Mouse (Mus musculus): ENCODE measurements at regions not wholly inside any gene's neighbourhood (a gene's known extent, or its start where the extent isn't known, plus 50 kb on each side); places are given as distances from the start of the nearest gene placed in this dataset.

- no peak overlapping the region for H3K4me3 ChIP-seq (ENCODE audit: inconsistent target)
- WGBS (ENCODE audit: missing documents) = 80% methylated on average over 4 of the region's 4 CpGs
Observed at GRCm38 (mm10) chr2:160062148-160062937, 271.6 kb downstream of the Gm826 start.

DNA sequence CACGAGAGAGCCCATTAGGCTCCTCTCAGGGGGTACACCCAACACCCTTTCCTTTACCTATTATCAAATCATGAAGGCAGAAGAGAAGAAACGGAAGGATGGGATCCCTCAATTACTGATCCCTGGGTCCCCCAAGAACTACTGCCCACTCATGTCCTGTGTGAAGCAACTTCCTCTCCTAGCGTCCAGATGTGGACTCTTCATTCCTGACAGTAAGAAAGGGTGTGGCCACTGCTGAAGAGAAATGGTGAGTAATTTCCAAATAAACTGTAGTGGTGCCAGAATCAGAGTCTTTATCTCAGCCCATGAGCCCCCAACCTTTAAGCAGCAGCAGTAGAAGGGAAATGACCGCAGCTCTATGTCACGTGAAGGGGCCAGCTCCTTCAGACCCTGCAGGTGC lies 273.9 kb downstream of the Gm826 start:
- Histone ChIP-seq H3K4me3 (ENCODE audit: inconsistent target) (no peak overlapping the region), H3K79me2 (ENCODE audit: inconsistent target) (no peaks in the 10 kb centered on the region), H3K27ac (no peak overlapping the region), H3K36me3 (ENCODE audit: inconsistent target) (no peaks in the 10 kb centered on the region)
- 59% methylated on average over 5 of the region's 5 CpGs for WGBS (ENCODE audit: missing documents)

More at GRCm38 (mm10) chr2:160062148-160062937, 271.6 kb downstream of the Gm826 start:
- H3K79me2 ChIP-seq (ENCODE audit: inconsistent target) = no peaks in the 10 kb centered on the region
- no peak overlapping the region for H3K27ac ChIP-seq
- H3K36me3 ChIP-seq (ENCODE audit: inconsistent target) = no peaks in the 10 kb centered on the region

- 68% methylated on average over 6 of the region's 6 CpGs for WGBS (ENCODE audit: missing documents)
- Histone ChIP-seq H3K4me3 (ENCODE audit: inconsistent target) (no peak overlapping the region), H3K27ac (no peak overlapping the region), H3K36me3 (ENCODE audit: inconsistent target) (no peaks in the 10 kb centered on the region), H3K79me2 (ENCODE audit: inconsistent target) (no peaks in the 10 kb centered on the region)
Observed at GRCm38 (mm10) chr2:160057211-160057610, 276.8 kb downstream of the Gm826 start.

GRCm38 (mm10) chr2:160054411-160054810 lies 279.6 kb downstream of the Gm826 start:
- no peak overlapping the region for H3K27ac ChIP-seq
- WGBS (ENCODE audit: missing documents) = 92% methylated on average over 14 of the region's 14 CpGs
- no peaks in the 10 kb centered on the region for H3K36me3 ChIP-seq (ENCODE audit: inconsistent target)
- H3K79me2 ChIP-seq (ENCODE audit: inconsistent target) = no peaks in the 10 kb centered on the region
- no peak overlapping the region for H3K4me3 ChIP-seq (ENCODE audit: inconsistent target)

DNA sequence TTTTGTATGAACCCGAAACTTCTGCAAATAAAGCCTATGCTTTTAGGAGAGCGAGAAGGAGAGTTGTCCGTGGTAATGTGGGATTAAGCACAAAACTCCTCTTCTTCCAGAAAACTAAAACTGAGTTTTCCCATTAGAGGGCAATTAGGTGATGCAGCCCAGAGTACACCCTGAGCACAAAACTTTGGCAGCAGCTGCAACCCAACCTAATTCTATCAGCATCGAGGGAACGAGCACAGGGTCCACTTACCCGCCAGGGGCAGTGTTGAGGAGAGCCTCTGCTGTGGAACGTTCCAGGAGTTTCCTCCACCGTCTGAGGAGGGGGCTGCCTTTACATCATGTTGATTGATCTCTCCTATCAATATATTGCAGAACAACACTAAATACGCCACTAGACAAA lies 285.7 kb downstream of the Gm826 start:
- H3K79me2 ChIP-seq (ENCODE audit: inconsistent target) = no peaks in the 10 kb centered on the region
- 89% methylated on average over 9 of the region's 9 CpGs for WGBS (ENCODE audit: missing documents)
- H3K27ac ChIP-seq = no peak overlapping the region
- H3K4me3 ChIP-seq (ENCODE audit: inconsistent target) = no peak overlapping the region
- H3K36me3 ChIP-seq (ENCODE audit: inconsistent target) = no peaks in the 10 kb centered on the region

- H3K4me3 ChIP-seq (ENCODE audit: inconsistent target) = no peak overlapping the region
- 28% methylated on average over 7 of the region's 7 CpGs for WGBS (ENCODE audit: missing documents)
Observed at GRCm38 (mm10) chr2:160046881-160047543, 286.9 kb downstream of the Gm826 start.

DNA sequence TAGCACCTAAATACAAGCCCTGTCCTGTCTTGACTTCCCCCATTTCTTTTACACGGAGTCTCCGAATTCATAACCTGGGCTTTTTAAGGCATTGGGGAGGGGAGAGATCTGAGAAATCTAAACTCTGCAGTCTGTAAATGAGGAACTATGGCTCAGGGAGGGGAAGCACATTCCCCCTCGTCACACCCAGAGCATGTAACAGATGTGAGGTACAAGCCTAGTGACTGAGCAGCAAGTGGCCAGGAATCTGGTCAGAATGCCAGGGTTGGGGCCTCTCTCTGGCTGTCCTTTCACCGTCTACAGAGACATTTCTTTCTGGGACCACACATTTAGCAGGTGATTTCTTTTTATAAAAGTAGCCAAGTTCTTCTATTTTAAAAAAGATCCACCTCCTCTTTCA lies 289.4 kb downstream of the Gm826 start:
- 62% methylated on average over 4 of the region's 4 CpGs for WGBS (ENCODE audit: missing documents)
- Histone ChIP-seq H3K36me3 (ENCODE audit: inconsistent target) (no peaks in the 10 kb centered on the region), H3K27ac (no peak overlapping the region), H3K4me3 (ENCODE audit: inconsistent target) (no peak overlapping the region), H3K79me2 (ENCODE audit: inconsistent target) (no peaks in the 10 kb centered on the region)

More at GRCm38 (mm10) chr2:160046881-160047543, 286.9 kb downstream of the Gm826 start:
- Histone ChIP-seq H3K79me2 (ENCODE audit: inconsistent target) (no peaks in the 10 kb centered on the region), H3K27ac (no peak overlapping the region), H3K36me3 (ENCODE audit: inconsistent target) (no peaks in the 10 kb centered on the region)

DNA sequence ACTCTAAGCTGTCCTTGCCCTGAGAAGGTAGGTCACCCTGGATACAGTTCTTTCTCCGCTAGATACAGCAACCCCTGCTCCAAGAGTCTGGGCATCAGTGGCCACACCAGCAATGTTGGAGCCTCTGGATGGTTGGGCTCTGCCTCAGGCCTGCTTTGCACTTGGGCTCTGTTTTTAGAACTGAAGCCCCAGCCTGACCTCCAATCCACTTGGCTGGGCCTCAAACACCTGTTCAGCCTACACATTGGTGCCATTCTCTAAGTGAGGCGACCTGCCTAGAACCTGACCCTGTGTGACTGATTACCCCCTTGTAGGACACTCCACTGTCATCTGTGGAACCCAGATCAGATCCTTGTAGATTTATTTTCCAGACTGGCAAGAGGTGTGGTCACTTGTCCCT lies 289.8 kb downstream of the Gm826 start:
- no peaks in the 10 kb centered on the region for H3K36me3 ChIP-seq (ENCODE audit: inconsistent target)
- 100% methylated on average over 2 of the region's 2 CpGs for WGBS (ENCODE audit: missing documents)

DNA sequence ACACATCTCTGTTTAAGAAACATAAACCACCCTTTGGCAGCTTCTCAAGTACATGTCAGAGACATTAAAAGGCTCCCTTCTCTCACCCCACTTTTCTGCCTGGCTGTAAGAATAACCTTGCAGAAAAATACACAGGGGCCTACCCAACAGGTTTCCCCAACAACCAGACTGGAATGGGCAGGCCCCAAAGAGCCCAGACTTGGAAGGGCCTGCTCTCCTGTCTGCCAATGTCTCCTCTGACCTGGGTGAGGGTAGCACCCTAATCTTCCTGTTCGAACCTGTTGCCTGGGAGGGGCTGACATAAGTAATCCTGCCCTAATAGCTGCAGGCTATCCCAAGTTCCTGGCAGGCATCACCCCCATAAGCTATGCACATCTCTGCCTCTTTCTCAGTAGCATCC lies 304.5 kb downstream of the Gm826 start:
- no peaks in the 10 kb centered on the region for H3K36me3 ChIP-seq (ENCODE audit: inconsistent target)
- WGBS (ENCODE audit: missing documents) = 63% methylated on average over 1 of the region's 1 CpGs

More for the DNA sequence above, 289.8 kb downstream of the Gm826 start:
- Histone ChIP-seq H3K27ac (no peak overlapping the region), H3K79me2 (ENCODE audit: inconsistent target) (no peaks in the 10 kb centered on the region), H3K4me3 (ENCODE audit: inconsistent target) (no peak overlapping the region)

GRCm38 (mm10) chr2:160028459-160028858 lies 305.5 kb downstream of the Gm826 start:
- Histone ChIP-seq H3K27ac (no peak overlapping the region), H3K4me3 (ENCODE audit: inconsistent target) (no peak overlapping the region)
- WGBS (ENCODE audit: missing documents) = 80% methylated on average over 2 of the region's 2 CpGs

More for the DNA sequence above, 304.5 kb downstream of the Gm826 start:
- Histone ChIP-seq H3K79me2 (ENCODE audit: inconsistent target) (no peaks in the 10 kb centered on the region), H3K27ac (no peak overlapping the region), H3K4me3 (ENCODE audit: inconsistent target) (no peak overlapping the region)

DNA sequence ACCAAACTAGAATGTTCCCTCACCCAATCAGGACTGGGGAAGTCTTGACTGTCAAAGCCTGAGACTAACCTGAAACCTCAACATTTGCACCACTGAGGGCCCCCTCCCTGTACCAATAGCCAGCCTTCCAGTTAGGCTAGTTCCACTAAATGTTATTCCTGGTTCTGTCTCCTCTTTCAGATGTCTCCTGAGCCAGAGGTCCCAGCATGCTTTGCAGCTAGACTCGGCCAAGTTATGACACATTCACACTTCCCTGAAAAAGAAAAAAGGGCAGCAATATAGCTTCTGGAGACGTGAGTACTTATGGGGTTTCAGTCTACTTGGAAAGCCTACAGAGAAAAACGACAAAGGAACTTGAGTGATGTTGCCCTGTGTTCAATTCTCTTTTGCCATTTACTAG lies 308.1 kb downstream of the Gm826 start:
- no peaks in the 10 kb centered on the region for H3K36me3 ChIP-seq (ENCODE audit: inconsistent target)
- H3K4me3 ChIP-seq (ENCODE audit: inconsistent target) = no peak overlapping the region
- 88% methylated on average over 3 of the region's 3 CpGs for WGBS (ENCODE audit: missing documents)
- H3K27ac ChIP-seq = no peak overlapping the region
- no peaks in the 10 kb centered on the region for H3K79me2 ChIP-seq (ENCODE audit: inconsistent target)

More at GRCm38 (mm10) chr2:160028459-160028858, 305.5 kb downstream of the Gm826 start:
- no peaks in the 10 kb centered on the region for H3K79me2 ChIP-seq (ENCODE audit: inconsistent target)
- no peaks in the 10 kb centered on the region for H3K36me3 ChIP-seq (ENCODE audit: inconsistent target)

GRCm38 (mm10) chr2:160021541-160021940 lies 312.4 kb downstream of the Gm826 start:
- no peak overlapping the region for H3K27ac ChIP-seq
- H3K79me2 ChIP-seq (ENCODE audit: inconsistent target) = no peaks in the 10 kb centered on the region
- 69% methylated on average over 4 of the region's 4 CpGs for WGBS (ENCODE audit: missing documents)
- H3K4me3 ChIP-seq (ENCODE audit: inconsistent target) = no peak overlapping the region
- H3K36me3 ChIP-seq (ENCODE audit: inconsistent target) = no peaks in the 10 kb centered on the region

GRCm38 (mm10) chr2:160020876-160021275 lies 313.1 kb downstream of the Gm826 start:
- Histone ChIP-seq H3K79me2 (ENCODE audit: inconsistent target) (no peaks in the 10 kb centered on the region), H3K4me3 (ENCODE audit: inconsistent target) (no peak overlapping the region), H3K27ac (no peak overlapping the region), H3K36me3 (ENCODE audit: inconsistent target) (no peaks in the 10 kb centered on the region)
- 100% methylated on average over 2 of the region's 2 CpGs for WGBS (ENCODE audit: missing documents)

DNA sequence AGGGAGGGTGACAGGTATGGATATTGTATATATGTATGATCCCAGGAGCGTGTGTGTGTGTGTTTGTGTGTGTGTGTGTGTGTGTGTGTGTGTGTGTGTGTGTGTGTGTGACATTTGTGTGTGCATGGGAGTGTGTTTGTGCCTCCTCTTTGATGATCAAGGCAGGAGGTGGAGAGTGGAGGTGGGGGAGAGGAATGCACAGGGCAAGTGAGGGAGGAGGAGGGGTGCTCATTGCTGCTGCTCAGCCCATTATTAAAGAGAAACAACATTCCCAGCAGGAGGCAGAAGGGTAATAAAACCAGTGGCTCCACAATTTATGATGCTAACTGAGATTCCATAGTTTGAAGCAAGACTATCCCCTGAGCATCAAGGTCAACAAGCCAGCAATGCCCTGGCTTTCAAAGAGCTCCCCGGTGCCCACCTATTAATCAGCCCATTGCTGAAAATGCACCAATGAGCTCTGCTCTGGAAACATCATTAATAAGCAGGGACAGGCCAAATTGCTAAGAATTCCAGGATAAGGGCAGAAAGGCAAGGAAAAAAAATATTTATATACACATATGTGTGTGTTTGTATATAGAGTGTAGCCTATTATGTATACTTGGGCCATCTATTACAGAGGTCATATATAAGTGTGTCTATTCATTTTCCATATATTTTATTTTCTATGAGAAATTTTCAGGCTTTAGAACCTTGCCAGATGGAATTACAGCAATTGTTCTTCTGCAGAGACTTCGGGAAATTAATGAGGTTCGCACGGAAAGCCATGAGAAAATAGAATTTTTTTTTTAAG lies 316.7 kb downstream of the Gm826 start:
- no peak overlapping the region for H3K4me3 ChIP-seq (ENCODE audit: inconsistent target)

DNA sequence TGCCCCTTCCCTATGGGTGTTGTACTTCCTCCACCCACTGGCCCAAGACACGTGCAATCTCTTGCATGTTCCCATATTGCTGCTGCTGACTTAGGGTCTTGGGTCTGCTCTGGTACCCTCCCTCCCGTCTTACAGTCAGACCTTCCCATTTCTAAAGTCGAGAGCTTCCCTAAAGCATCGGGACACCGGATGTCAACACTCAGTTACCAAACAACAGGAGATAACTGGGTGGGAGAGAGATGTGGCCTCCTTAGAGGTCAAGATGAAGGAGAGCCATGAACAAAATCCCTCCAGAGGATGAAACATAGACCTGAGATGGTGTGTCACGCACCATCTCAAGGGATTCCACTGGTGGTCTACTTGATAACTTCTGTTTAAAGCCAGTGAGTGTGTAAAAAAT lies 322.5 kb downstream of the Gm826 start:
- Histone ChIP-seq H3K27ac (no peak overlapping the region), H3K36me3 (ENCODE audit: inconsistent target) (no peaks in the 10 kb centered on the region), H3K4me3 (ENCODE audit: inconsistent target) (no peak overlapping the region), H3K79me2 (ENCODE audit: inconsistent target) (no peaks in the 10 kb centered on the region)
- WGBS (ENCODE audit: missing documents) = 83% methylated on average over 6 of the region's 6 CpGs

More for the DNA sequence above, 316.7 kb downstream of the Gm826 start:
- Histone ChIP-seq H3K36me3 (ENCODE audit: inconsistent target) (no peaks in the 10 kb centered on the region), H3K27ac (no peak overlapping the region), H3K79me2 (ENCODE audit: inconsistent target) (no peaks in the 10 kb centered on the region)
- 88% methylated on average over 4 of the region's 5 CpGs for WGBS (ENCODE audit: missing documents)
